ENCODE assay signal across 20 mouse cellular contexts in genomic region chr13:107810802-107811192, GRCm38 (mm10).
DNase-seq lines count a peak whose midpoint lies in the region; ATAC-seq and TF ChIP-seq lines count a peak whose summit lies in the region.
"Had no signal": no experiment of that assay in that cellular context is flagged by ENCODE, and none has a peak within 500 bp of the region (broad histone marks: within the 10 kb centered on the region; RNA-seq: fewer than 3 reads in every experiment).

No protein-coding gene starts in this region.

- peaks cover 12% of the 10 kb centered on the region; the same call in 1 of the 2 replicates for H3K4me1 ChIP-seq in heart, embryonic 10.5 days
- peaks cover 4% of the 10 kb centered on the region for H3K4me1 ChIP-seq in liver, adult 2 months (ENCODE audit: control insufficient read depth, insufficient read depth, low read length)
- peaks cover 8% of the 10 kb centered on the region; the same call in 1 of the 2 replicates for H3K4me1 ChIP-seq in liver, embryonic 12.5 days
- H3K4me1 ChIP-seq in CH12.LX (ENCODE audit: control insufficient read depth in 1 of 2, insufficient read depth in 2 of 2), result peaks cover 7 to 49% of the 10 kb centered on the region in 2 experiments; a peak in 3 of 4 replicates
- H3K4me1 ChIP-seq in stomach, embryonic 16.5 days (ENCODE audit: control insufficient read depth, insufficient read depth, low read length), result peaks cover 25% of the 10 kb centered on the region

- H3K27me3 ChIP-seq in heart, embryonic 10.5 days (ENCODE audit: insufficient read depth, poor library complexity, severe bottlenecking), result no peaks in the 10 kb centered on the region
- H3K27me3 ChIP-seq in liver, adult 2 months (ENCODE audit: control insufficient read depth, insufficient read depth, low read length), result no peaks in the 10 kb centered on the region
- no peaks in the 10 kb centered on the region for H3K27me3 ChIP-seq in liver, embryonic 12.5 days (replicated peaks)
- H3K27me3 ChIP-seq in CH12.LX (replicated peaks), result no peaks in the 10 kb centered on the region
- H3K27me3 ChIP-seq in stomach, embryonic 16.5 days (ENCODE audit: control insufficient read depth, insufficient read depth, low read length), result no peaks in the 10 kb centered on the region
- H3K27me3 ChIP-seq: embryonic facial prominence, embryonic 12.5 days; forebrain, embryonic 12.5 days; hindbrain, embryonic 12.5 days; Patski had no signal

- TF ChIP-seq CTCF in liver, adult 2 months (IDR thresholded peaks at IDR 0.05; ENCODE audit: low read depth, low read length), result no peak
- no peak for TF ChIP-seq CTCF in CH12.LX (conservative IDR thresholded peaks at IDR 0.05 in 1 of 2, IDR thresholded peaks at IDR 0.05 in 1 of 2; ENCODE audit: low read depth in 2 of 2, low read length in 2 of 2)

- no peaks in the 10 kb centered on the region for H3K36me3 ChIP-seq in heart, embryonic 10.5 days
- H3K36me3 ChIP-seq in liver, adult 2 months (ENCODE audit: control insufficient read depth, insufficient read depth, low read length), result no peaks in the 10 kb centered on the region
- no peaks in the 10 kb centered on the region for H3K36me3 ChIP-seq in liver, embryonic 12.5 days
- H3K36me3 ChIP-seq in CH12.LX (replicated peaks in 1 of 2; ENCODE audit: control insufficient read depth in 1 of 2, insufficient read depth in 1 of 2, low read length in 1 of 2), result no peaks in the 10 kb centered on the region
- no peaks in the 10 kb centered on the region for H3K36me3 ChIP-seq in stomach, embryonic 16.5 days (ENCODE audit: control insufficient read depth, insufficient read depth, low read length)
- H3K36me3 ChIP-seq: embryonic facial prominence, embryonic 12.5 days; forebrain, embryonic 12.5 days; hindbrain, embryonic 12.5 days had no signal

- 64% methylated on average over 9 of the region's 9 CpGs for WGBS in heart, embryonic 10.5 days
- WGBS in liver, adult 2 months, result 25% methylated on average over 9 of the region's 9 CpGs
- WGBS in liver, embryonic 12.5 days (ENCODE audit: insufficient replicate concordance), result 66% methylated on average over 9 of the region's 9 CpGs
- 39% methylated on average over 9 of the region's 9 CpGs for WGBS in stomach, embryonic 16.5 days

- DNase-seq in heart, embryonic 10.5 days (ENCODE audit: low spot score), result peak; percentile 43
- DNase-seq in heart, postnatal 36 days, result no peak
- peak; percentile 21 for DNase-seq in liver, adult 2 months (ENCODE audit: extremely low read depth, low read depth, low spot score)
- DNase-seq in CH12.LX (ENCODE audit: extremely low read depth), result no peak
- no peak for DNase-seq in thymus, adult 18-20 months
- DNase-seq: adrenal gland, postnatal 25 days; cerebellum, adult 2 months; cerebellum, postnatal 14 days; gastrocnemius, postnatal 10 days; heart, postnatal 4 days had no signal

- intact Hi-C loops in heart, postnatal 36 days (cut with DNase I), result no loop called here

- no peak for TF ChIP-seq RAD21 in CH12.LX (IDR thresholded peaks at IDR 0.05; ENCODE audit: low read depth, low read length)

- TF ChIP-seq POLR2A in liver, adult 2 months (IDR thresholded peaks at IDR 0.05; ENCODE audit: extremely low read depth, insufficient read depth, low read length), result no peak
- TF ChIP-seq POLR2A in CH12.LX (IDR thresholded peaks at IDR 0.05; ENCODE audit: low read depth, low read length), result no peak

- TF ChIP-seq EP300 in CH12.LX (IDR thresholded peaks at IDR 0.05; ENCODE audit: low read length), result no peak

- no peak overlapping the region for H3K4me2 ChIP-seq in liver, embryonic 12.5 days
- H3K4me2 ChIP-seq in CH12.LX (ENCODE audit: insufficient read depth, low read depth, poor library complexity, severe bottlenecking), result peak overlapping the region; percentile 52
- no peak overlapping the region for H3K4me2 ChIP-seq in stomach, embryonic 16.5 days (ENCODE audit: low read depth, low read length)
- H3K4me2 ChIP-seq: embryonic facial prominence, embryonic 12.5 days; forebrain, embryonic 12.5 days; heart, embryonic 11.5 days; hindbrain, embryonic 12.5 days had no signal

- no peak for ATAC-seq in liver, embryonic 12.5 days
- ATAC-seq in stomach, embryonic 16.5 days (ENCODE audit: insufficient read depth, low FRiP score), result peak; percentile 73; the same call in 1 of the 2 replicates
- ATAC-seq: activated CD4-positive, CD25-positive, alpha-beta regulatory T cell, adult 4 months; CD4-positive, CD25-positive, alpha-beta regulatory T cell, adult 4 months; hindbrain, embryonic 16.5 days; Patski had no signal

- H3K9me3 ChIP-seq in heart, embryonic 10.5 days, result no peaks in the 10 kb centered on the region
- H3K9me3 ChIP-seq in liver, embryonic 12.5 days (replicated peaks), result no peaks in the 10 kb centered on the region
- H3K9me3 ChIP-seq in CH12.LX (replicated peaks; ENCODE audit: low read length), result no peaks in the 10 kb centered on the region
- H3K9me3 ChIP-seq in stomach, embryonic 16.5 days (replicated peaks; ENCODE audit: control insufficient read depth, low read length), result no peaks in the 10 kb centered on the region
- H3K9me3 ChIP-seq: embryonic facial prominence, embryonic 12.5 days; forebrain, embryonic 12.5 days; hindbrain, embryonic 12.5 days had no signal

- in situ Hi-C loops in CH12.LX (cut with MboI; ENCODE audit: low pct_ligation_motif_present, low pct_unique_long_range_greater_than_20kb, low sequenced_read_pairs), result no loop called here

- no peak overlapping the region for H3K9ac ChIP-seq in liver, adult 2 months (ENCODE audit: low read depth, low read length)
- H3K9ac ChIP-seq in liver, embryonic 12.5 days, result no peak overlapping the region
- no peak overlapping the region for H3K9ac ChIP-seq in CH12.LX (ENCODE audit: insufficient read depth, low read depth)
- H3K9ac ChIP-seq in stomach, embryonic 16.5 days (ENCODE audit: low read length), result no peak overlapping the region
- H3K9ac ChIP-seq: embryonic facial prominence, embryonic 12.5 days; forebrain, embryonic 12.5 days; hindbrain, embryonic 12.5 days had no signal

- no peak overlapping the region for H3K4me3 ChIP-seq in heart, embryonic 10.5 days
- H3K4me3 ChIP-seq in liver, adult 2 months (ENCODE audit: insufficient read depth, low read depth, low read length), result no peak overlapping the region
- H3K4me3 ChIP-seq in liver, embryonic 12.5 days, result no peak overlapping the region
- H3K4me3 ChIP-seq in CH12.LX (replicated peaks in 1 of 3; ENCODE audit: low read depth in 2 of 3, low read length in 2 of 3, poor library complexity in 1 of 3), result no peak overlapping the region
- no peak overlapping the region for H3K4me3 ChIP-seq in stomach, embryonic 16.5 days (replicated peaks; ENCODE audit: low read length)
- H3K4me3 ChIP-seq: embryonic facial prominence, embryonic 12.5 days; forebrain, embryonic 12.5 days; hindbrain, embryonic 12.5 days had no signal

- H3K27ac ChIP-seq in heart, embryonic 10.5 days, result no peak overlapping the region
- no peak overlapping the region for H3K27ac ChIP-seq in liver, adult 2 months (replicated peaks; ENCODE audit: insufficient read depth, low read depth, low read length)
- H3K27ac ChIP-seq in liver, embryonic 12.5 days, result no peak overlapping the region
- H3K27ac ChIP-seq in CH12.LX (ENCODE audit: insufficient read depth, low read depth), result no peak overlapping the region
- H3K27ac ChIP-seq in stomach, embryonic 16.5 days (ENCODE audit: low read length), result no peak overlapping the region; the same call in 1 of the 2 replicates
- H3K27ac ChIP-seq: embryonic facial prominence, embryonic 12.5 days; forebrain, embryonic 12.5 days; hindbrain, embryonic 12.5 days had no signal

- dilution Hi-C loops in CH12.LX (cut with MboI; ENCODE audit: extremely low pct_ligation_motif_present, extremely low pct_unique_long_range_greater_than_20kb, low sequenced_read_pairs), result no loop called here

- peaks cover 11% of the 10 kb centered on the region; the same call in 1 of the 2 replicates for H3K79me2 ChIP-seq in liver, adult 2 months (ENCODE audit: control insufficient read depth, insufficient read depth, low read length)
- H3K79me2 ChIP-seq in CH12.LX (replicated peaks; ENCODE audit: control insufficient read depth, extremely low read depth, insufficient read depth, poor library complexity, severe bottlenecking), result 0 out of 2 replicates have a peak, but pooled peaks cover 2% of the 10 kb centered on the region

TF ChIP-seq in CH12.LX, 34 proteins besides CTCF, POLR2A, EP300 and RAD21:
- TF ChIP-seq MAZ (IDR thresholded peaks at IDR 0.05; ENCODE audit: low read depth, low read length), result no peak
- TF ChIP-seq GABPA (IDR thresholded peaks at IDR 0.05; ENCODE audit: insufficient replicate concordance, low read depth, low read length), result no peak
- no peak for TF ChIP-seq NELFE (IDR thresholded peaks at IDR 0.05; ENCODE audit: low read depth, low read length)
- TF ChIP-seq CHD2 (IDR thresholded peaks at IDR 0.05; ENCODE audit: low read length), result no peak
- TF ChIP-seq CHD1 (IDR thresholded peaks at IDR 0.05; ENCODE audit: low read depth, low read length), result no peak
- no peak for TF ChIP-seq ZKSCAN1 (IDR thresholded peaks at IDR 0.05; ENCODE audit: borderline replicate concordance, low read depth, low read length)

Comparison
In these comparisons a context has a peak if more than half of its experiments do, and no peak if none do; other contexts are left out.
1. DNase-seq: peak in heart, embryonic 10.5 days (single experiment) and liver, adult 2 months (single experiment); none in heart, postnatal 36 days (0 of 2), CH12.LX (single experiment) and thymus, adult 18-20 months (0 of 2).